Mouse (Mus musculus) liver, adult 2 months (tissue): Measurements from ENCODE around the gene Crip1.
"Not testable (repeated sequence)": the region's sequence is repeated elsewhere in the genome, so short reads cannot be mapped to it uniquely, and the experiment has no call there.

Source experiments
- CTCF ChIP-seq: fragments of 200-500 bp; IDR thresholded peaks from 2 replicates; pipeline ENCODE4 v1.5.1; 2011; ENCODE audit warnings: low read depth, low read length, control low read depth
- POLR2A ChIP-seq: fragments of 200-500 bp; IDR thresholded peaks from 2 replicates; pipeline ENCODE4 v1.6.1; 2011; ENCODE audit warnings: low read length, control low read depth; ENCODE audit not compliant: insufficient read depth; ENCODE audit errors: extremely low read depth

- not testable (repeated sequence) for TF ChIP-seq CTCF, POLR2A
Observed at GRCm38 (mm10) chr12:113199132-113199531, 53.0 kb downstream of the Crip1 start.
